Mouse (Mus musculus) neural tube, embryonic 13.5 days (tissue): ENCODE measurements around the gene Kcnip1. TPM values are rescaled to one million over a fixed set of nuclear protein-coding genes. Genes with fewer than 3 reads are reported as not detected.

Experiments used
- ATAC-seq: fragments of 200-750 bp; cut with Nextera tagmentation; 2 replicates; pipeline ENCODE4 v1.8.0; 2017; ENCODE audit warnings: low read depth, mild to moderate bottlenecking, moderate TSS enrichment, moderate library complexity
- H3K27ac ChIP-seq: fragments of 300-500 bp; sonication (generic); replicated peaks from 2 replicates; pipeline ENCODE4 v1.5.1; 2015; ENCODE audit warnings: moderate library complexity, mild to moderate bottlenecking, inconsistent platforms
- H3K27me3 ChIP-seq: fragments of 300-500 bp; sonication (generic); 2 replicates; pipeline ENCODE4 v1.6.1; 2015; ENCODE audit warnings: mild to moderate bottlenecking, inconsistent platforms
- H3K36me3 ChIP-seq: fragments of 300-500 bp; sonication (generic); 2 replicates; pipeline ENCODE4 v1.6.1; 2015; ENCODE audit warnings: mild to moderate bottlenecking, inconsistent platforms
- H3K4me1 ChIP-seq: fragments of 300-500 bp; sonication (generic); replicated peaks from 2 replicates; pipeline ENCODE4 v1.6.1; 2015; ENCODE audit warnings: inconsistent platforms
- H3K4me2 ChIP-seq: fragments of 300-500 bp; sonication (generic); 2 replicates; pipeline ENCODE4 v1.6.1; 2015; ENCODE audit warnings: inconsistent platforms, mild to moderate bottlenecking, moderate library complexity
- H3K4me3 ChIP-seq: fragments of 300-500 bp; sonication (generic); 2 replicates; pipeline ENCODE4 v1.5.1; 2015; ENCODE audit warnings: mild to moderate bottlenecking, inconsistent platforms
- H3K9ac ChIP-seq: fragments of 300-500 bp; sonication (generic); 2 replicates; pipeline ENCODE4 v1.6.1; 2015; ENCODE audit warnings: moderate library complexity, mild to moderate bottlenecking, inconsistent platforms
- H3K9me3 ChIP-seq: fragments of 300-500 bp; sonication (generic); 2 replicates; pipeline ENCODE4 v1.6.1; 2016; ENCODE audit warnings: inconsistent platforms
- WGBS: fragments of 180-500 bp; shearing (Covaris S2); methylation state at CpG from one replicate; pipeline ENCODE4 v1.1.7; 2015; 5-methylcytosine and 5-hydroxymethylcytosine counted together
- polyA plus RNA-seq: library from polyadenylated mRNA; unstranded; fragments of >200 nt; fragmentation: Nextera tagmentation; extraction: Ambion mirVana; gene quantifications from 2 replicates; pipeline ENCODE4 v1.2.1, GENCODE M21; 2015

The Kcnip1 gene
- polyA plus RNA-seq, 1 experiment from 2014 or later = 83.2 TPM

- H3K9ac ChIP-seq = no peak overlapping the region
- H3K4me1 ChIP-seq = peaks cover 35% of the 10 kb centered on the region
- H3K4me2 ChIP-seq = no peak overlapping the region
- 0 out of 2 replicates have a peak, but pooled peaks cover 3% of the 10 kb centered on the region for H3K9me3 ChIP-seq
- H3K27me3 ChIP-seq = peaks cover under 1% of the 10 kb centered on the region
- no peak for ATAC-seq
- H3K27ac ChIP-seq = no peak overlapping the region
- H3K36me3 ChIP-seq = no peaks in the 10 kb centered on the region
- WGBS = 82% methylated on average over 7 of the region's 7 CpGs
- no peak overlapping the region for H3K4me3 ChIP-seq
These were observed 79.9 kb downstream of the Kcnip1 start for GRCm38 (mm10) chr11:33913061-33913460.

DNA sequence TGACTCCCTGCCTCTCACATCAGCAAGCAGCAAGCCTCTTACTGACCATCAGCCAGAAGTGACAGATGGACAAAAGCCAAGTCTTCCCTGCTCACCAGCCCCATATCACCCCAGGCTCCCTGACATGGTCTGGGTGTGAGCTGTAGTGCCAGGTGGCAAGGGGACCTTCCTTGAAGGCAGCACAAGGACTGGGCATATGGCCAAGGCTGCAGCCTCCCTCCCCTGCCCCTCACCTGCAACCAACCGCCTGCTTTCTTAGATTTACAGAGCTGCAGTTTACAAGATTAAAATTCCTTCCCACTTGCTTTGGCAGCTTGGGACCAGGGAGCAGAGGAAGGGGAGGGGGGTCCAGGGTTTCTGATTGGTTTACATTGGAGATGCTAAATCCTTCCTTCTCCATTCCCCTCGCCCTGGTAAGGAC is 80.8 kb downstream of the Kcnip1 start:
- ATAC-seq = peak; percentile 32; the same call in 1 of the 2 replicates
- Histone ChIP-seq H3K9me3 (0 out of 2 replicates have a peak, but pooled peaks cover 3% of the 10 kb centered on the region), H3K4me2 (no peak overlapping the region), H3K4me3 (no peak overlapping the region), H3K27ac (no peak overlapping the region), H3K9ac (no peak overlapping the region), H3K36me3 (no peaks in the 10 kb centered on the region), H3K27me3 (no peaks in the 10 kb centered on the region), H3K4me1 (peaks cover 34% of the 10 kb centered on the region)
- 38% methylated on average over 2 of the region's 2 CpGs for WGBS

DNA sequence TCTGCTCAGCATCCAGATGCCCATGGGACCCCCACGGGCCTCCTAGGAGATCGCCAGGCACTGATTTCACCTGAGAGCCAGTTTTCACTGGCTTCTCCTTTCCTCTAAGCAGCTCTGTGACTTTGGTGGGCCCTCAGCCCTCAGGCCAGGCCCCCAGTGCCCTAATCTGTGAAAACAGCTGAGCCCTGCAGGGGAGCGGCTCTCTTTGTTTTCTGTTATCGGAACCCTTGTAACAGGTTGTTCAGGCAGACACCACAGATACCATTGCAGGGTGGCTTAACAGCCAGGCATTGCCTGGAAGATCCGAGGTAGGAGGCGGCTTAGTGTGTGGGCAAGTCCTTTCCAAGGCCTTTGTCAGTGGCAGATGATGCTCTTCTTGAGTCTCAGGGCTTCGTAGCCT is 82.0 kb downstream of the Kcnip1 start:
- 58% methylated on average over 7 of the region's 7 CpGs for WGBS
- Histone ChIP-seq H3K9ac (no peak overlapping the region), H3K4me2 (no peak overlapping the region), H3K27ac (no peak overlapping the region), H3K4me3 (no peak overlapping the region), H3K27me3 (no peaks in the 10 kb centered on the region), H3K4me1 (peaks cover 27% of the 10 kb centered on the region), H3K36me3 (no peaks in the 10 kb centered on the region), H3K9me3 (peaks cover 3% of the 10 kb centered on the region; the same call in 1 of the 2 replicates)
- no peak for ATAC-seq

DNA sequence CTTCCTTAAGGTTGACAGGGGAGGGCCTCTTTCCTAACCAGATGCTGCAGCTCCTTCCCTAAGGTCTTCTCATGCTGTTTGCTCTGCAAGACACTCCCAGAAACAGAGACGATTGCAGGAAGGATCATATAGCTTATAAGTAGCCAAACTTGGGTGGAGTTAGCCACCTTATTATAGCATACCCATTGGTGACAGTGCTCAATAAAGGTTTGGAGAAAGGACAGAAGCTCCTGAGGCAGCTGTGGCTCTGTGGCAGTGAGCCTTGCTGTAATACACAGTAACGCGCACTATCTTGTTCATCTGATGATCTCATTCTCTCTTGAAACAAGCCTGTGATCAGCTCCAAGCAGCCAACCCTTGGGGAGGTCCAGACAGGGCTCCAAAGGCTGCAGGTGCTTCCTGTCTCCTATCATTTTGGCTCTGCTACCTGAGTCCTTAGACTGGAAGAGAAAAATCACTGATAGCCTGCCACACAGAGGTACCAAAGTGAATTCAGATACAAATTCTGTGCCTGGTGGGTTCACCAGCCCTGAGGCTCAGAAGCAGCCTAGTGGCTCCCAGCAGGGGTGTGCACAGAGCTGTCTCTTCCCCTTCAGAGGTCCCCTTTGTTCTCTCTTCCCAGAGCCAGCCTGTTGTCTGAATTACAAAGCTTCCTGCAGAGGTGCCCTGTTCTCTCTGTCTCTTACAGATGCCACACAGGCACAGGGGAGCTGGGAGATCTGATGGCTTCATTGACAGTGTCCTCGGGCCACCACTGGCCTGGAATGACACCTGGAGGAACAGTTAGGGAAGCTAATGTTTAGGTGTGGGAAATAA is 84.4 kb downstream of the Kcnip1 start:
- Histone ChIP-seq H3K4me1 (peaks cover 19% of the 10 kb centered on the region), H3K9me3 (peaks cover 3% of the 10 kb centered on the region; the same call in 1 of the 2 replicates), H3K27me3 (no peaks in the 10 kb centered on the region), H3K9ac (no peak overlapping the region), H3K27ac (no peak overlapping the region), H3K36me3 (no peaks in the 10 kb centered on the region), H3K4me2 (no peak overlapping the region), H3K4me3 (no peak overlapping the region)
- 68% methylated on average over 4 of the region's 4 CpGs for WGBS
- ATAC-seq = no peak

- H3K27ac ChIP-seq = no peak overlapping the region
- no peak overlapping the region for H3K4me3 ChIP-seq
- H3K9me3 ChIP-seq = no peaks in the 10 kb centered on the region; the same call in 1 of the 2 replicates
- no peaks in the 10 kb centered on the region for H3K4me1 ChIP-seq
- no peak overlapping the region for H3K4me2 ChIP-seq
- H3K27me3 ChIP-seq = no peaks in the 10 kb centered on the region
- WGBS = 75% methylated on average over 6 of the region's 6 CpGs
- H3K36me3 ChIP-seq = no peaks in the 10 kb centered on the region
- H3K9ac ChIP-seq = no peak overlapping the region
- no peak for ATAC-seq
These were observed 89.5 kb downstream of the Kcnip1 start for GRCm38 (mm10) chr11:33903494-33903893.

DNA sequence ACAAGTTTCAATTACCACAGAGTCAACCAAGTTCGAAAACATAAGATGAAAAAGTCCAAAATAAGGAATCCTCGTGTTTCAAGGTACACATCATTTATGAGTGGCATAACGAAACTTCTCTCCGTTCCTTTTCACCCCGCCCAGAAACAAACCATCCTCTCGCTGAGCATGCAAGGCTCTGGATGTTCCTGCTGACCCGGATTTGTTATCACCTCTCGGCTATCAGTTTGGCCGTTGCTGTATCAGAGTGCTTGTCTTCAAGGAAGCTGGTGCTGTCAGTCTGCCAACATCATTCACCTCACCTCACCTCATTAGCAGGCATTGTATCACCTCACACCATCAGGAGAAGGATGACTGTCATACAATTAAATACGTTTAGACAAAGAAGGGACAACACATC is 90.6 kb downstream of the Kcnip1 start:
- Histone ChIP-seq H3K27ac (no peak overlapping the region), H3K4me3 (no peak overlapping the region), H3K36me3 (no peaks in the 10 kb centered on the region), H3K27me3 (no peaks in the 10 kb centered on the region), H3K4me1 (no peaks in the 10 kb centered on the region), H3K4me2 (no peak overlapping the region), H3K9me3 (no peaks in the 10 kb centered on the region; the same call in 1 of the 2 replicates), H3K9ac (no peak overlapping the region)
- no peak for ATAC-seq
- 87% methylated on average over 10 of the region's 10 CpGs for WGBS

DNA sequence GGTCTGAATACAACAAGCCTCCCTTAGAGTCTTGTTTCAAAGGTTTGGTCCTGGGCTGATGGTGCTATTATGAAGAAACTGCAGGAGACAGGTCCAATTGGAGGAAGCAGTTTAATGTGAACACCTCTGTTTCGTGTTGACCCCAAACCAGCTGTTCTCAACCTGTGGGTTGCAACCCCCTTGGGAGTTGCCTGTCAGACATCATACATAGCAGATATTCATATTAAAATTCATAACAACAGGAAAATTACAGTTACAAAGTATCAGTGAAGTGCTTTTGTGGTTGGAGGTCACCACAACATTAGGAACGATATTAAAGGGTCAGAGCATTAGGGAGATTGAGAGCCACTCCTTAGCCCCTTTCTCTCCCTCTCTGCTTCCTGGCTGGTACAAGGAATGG is 91.2 kb downstream of the Kcnip1 start:
- no peaks in the 10 kb centered on the region for H3K4me1 ChIP-seq
- no peaks in the 10 kb centered on the region for H3K27me3 ChIP-seq
- no peaks in the 10 kb centered on the region for H3K9me3 ChIP-seq
- no peaks in the 10 kb centered on the region for H3K36me3 ChIP-seq
- H3K9ac ChIP-seq = no peak overlapping the region
- no peak overlapping the region for H3K4me2 ChIP-seq
- no peak overlapping the region for H3K27ac ChIP-seq
- H3K4me3 ChIP-seq = no peak overlapping the region
- 44% methylated on average over 2 of the region's 2 CpGs for WGBS
- ATAC-seq = no peak

GRCm38 (mm10) chr11:33891084-33891483 is 101.9 kb downstream of the Kcnip1 start:
- Histone ChIP-seq H3K27me3 (no peaks in the 10 kb centered on the region), H3K36me3 (no peaks in the 10 kb centered on the region), H3K4me1 (no peaks in the 10 kb centered on the region), H3K4me3 (no peak overlapping the region), H3K4me2 (no peak overlapping the region), H3K9me3 (no peaks in the 10 kb centered on the region), H3K27ac (no peak overlapping the region), H3K9ac (no peak overlapping the region)
- no peak for ATAC-seq
- 86% methylated on average over 4 of the region's 4 CpGs for WGBS

DNA sequence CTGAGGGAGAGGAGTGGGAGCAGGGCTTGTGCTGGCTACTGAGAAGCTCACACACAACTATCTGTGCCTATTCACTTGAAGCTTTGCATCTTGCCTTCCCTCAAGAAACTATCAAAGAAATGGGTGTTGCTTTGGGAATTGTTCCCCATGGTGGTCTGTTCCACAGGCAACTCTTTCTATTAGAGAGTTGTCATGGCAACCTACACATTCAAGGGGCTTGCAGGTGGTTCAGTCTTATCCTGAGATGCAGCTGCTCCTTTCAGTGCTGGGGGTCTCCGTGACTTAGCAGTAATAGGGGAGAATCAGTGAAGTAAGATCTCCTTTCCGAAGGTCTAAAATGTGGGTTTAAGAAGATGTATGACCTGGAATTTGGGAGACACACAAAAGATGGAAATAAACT is 102.6 kb downstream of the Kcnip1 start:
- Histone ChIP-seq H3K4me3 (no peak overlapping the region), H3K27ac (no peak overlapping the region), H3K9me3 (no peaks in the 10 kb centered on the region), H3K9ac (no peak overlapping the region), H3K36me3 (no peaks in the 10 kb centered on the region), H3K4me1 (no peaks in the 10 kb centered on the region), H3K27me3 (no peaks in the 10 kb centered on the region), H3K4me2 (no peak overlapping the region)
- ATAC-seq = no peak
- WGBS = 61% methylated on average over 2 of the region's 2 CpGs

GRCm38 (mm10) chr11:33887660-33888059 is 105.3 kb downstream of the Kcnip1 start:
- Histone ChIP-seq H3K4me2 (no peak overlapping the region), H3K9ac (no peak overlapping the region), H3K4me3 (no peak overlapping the region), H3K27me3 (no peaks in the 10 kb centered on the region), H3K27ac (no peak overlapping the region), H3K9me3 (no peaks in the 10 kb centered on the region), H3K36me3 (no peaks in the 10 kb centered on the region), H3K4me1 (no peaks in the 10 kb centered on the region)
- 96% methylated on average over 3 of the region's 3 CpGs for WGBS
- ATAC-seq = no peak

DNA sequence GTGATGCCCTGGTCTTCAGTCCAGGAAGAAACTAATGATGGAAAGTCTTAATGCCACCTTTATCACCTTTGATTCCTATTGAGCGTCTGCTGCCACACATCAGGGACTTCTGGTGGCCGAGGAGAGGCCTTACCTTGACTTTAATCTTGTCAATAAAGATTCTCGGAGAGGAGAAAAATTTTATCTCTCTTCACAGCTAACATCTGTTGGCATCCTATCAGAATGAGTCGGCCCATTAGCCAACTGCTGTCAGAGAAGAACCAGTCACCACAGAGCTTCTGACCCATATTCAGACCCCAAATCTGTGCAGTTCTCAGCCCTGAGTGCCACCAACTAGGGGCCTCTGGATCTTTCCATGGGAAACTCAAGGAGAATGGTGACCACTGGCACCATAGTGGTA is 107.0 kb downstream of the Kcnip1 start:
- H3K4me3 ChIP-seq = no peak overlapping the region
- H3K27me3 ChIP-seq = no peaks in the 10 kb centered on the region
- H3K36me3 ChIP-seq = no peaks in the 10 kb centered on the region
- 87% methylated on average over 4 of the region's 4 CpGs for WGBS
- H3K9me3 ChIP-seq = no peaks in the 10 kb centered on the region
- no peak overlapping the region for H3K27ac ChIP-seq
- H3K9ac ChIP-seq = no peak overlapping the region
- H3K4me2 ChIP-seq = no peak overlapping the region
- ATAC-seq = no peak
- H3K4me1 ChIP-seq = no peaks in the 10 kb centered on the region

GRCm38 (mm10) chr11:33882731-33883328 is 110.1 kb downstream of the Kcnip1 start:
- no peaks in the 10 kb centered on the region for H3K9me3 ChIP-seq
- no peak for ATAC-seq
- H3K27ac ChIP-seq = no peak overlapping the region
- no peak overlapping the region for H3K4me3 ChIP-seq
- WGBS = 87% methylated on average over 5 of the region's 5 CpGs
- no peaks in the 10 kb centered on the region for H3K27me3 ChIP-seq
- no peak overlapping the region for H3K9ac ChIP-seq
- H3K4me2 ChIP-seq = no peak overlapping the region
- 0 out of 2 replicates have a peak, but pooled peaks cover 7% of the 10 kb centered on the region for H3K4me1 ChIP-seq
- no peaks in the 10 kb centered on the region for H3K36me3 ChIP-seq
